Mouse (Mus musculus) C2C12 (cell line): ENCODE results near the gene Gm49661. TPM values are rescaled to one million over a fixed set of nuclear protein-coding genes. Genes with fewer than 3 reads are reported as not detected.
A peak's percentile ranks its signal among the peaks of the same experiment; 100 is the strongest.

Experiments used
- H3K27me3 ChIP-seq: one replicate; pipeline ENCODE4 v1.6.1; 2011; ENCODE audit not compliant: control insufficient read depth, insufficient read depth, insufficient read length
- H3K36me3 ChIP-seq: one replicate; pipeline ENCODE4 v1.6.1; 2011; ENCODE audit not compliant: control insufficient read depth, insufficient read depth
- H3K4me3 ChIP-seq: one replicate; pipeline ENCODE4 v1.5.1; 2011; ENCODE audit warnings: mild to moderate bottlenecking, control low read depth; ENCODE audit not compliant: poor library complexity, insufficient read depth, severe bottlenecking
- H3K79me2 ChIP-seq: one replicate; pipeline ENCODE4 v1.6.1; 2011; ENCODE audit not compliant: control insufficient read depth, insufficient read depth
- H3K79me3 ChIP-seq: one replicate; pipeline ENCODE4 v1.6.1; 2011; ENCODE audit warnings: low read depth, control low read depth
- H3ac ChIP-seq: one replicate; pipeline ENCODE3; 2011; ENCODE audit warnings: low read depth; ENCODE audit not compliant: control insufficient read depth, insufficient read length
- CEBPB ChIP-seq: IDR thresholded peaks from one replicate; pipeline ENCODE4 v1.6.1; 2011; ENCODE audit warnings: low read depth, mild to moderate bottlenecking, control low read depth, moderate library complexity
- CTCF ChIP-seq: IDR thresholded peaks from one replicate; pipeline ENCODE4 v1.5.1; 2011; ENCODE audit not compliant: control insufficient read depth, insufficient read depth, insufficient read length
- FOSL1 ChIP-seq: IDR thresholded peaks from one replicate; pipeline ENCODE4 v1.8.0; 2011; ENCODE audit warnings: mild to moderate bottlenecking, low read length; ENCODE audit not compliant: poor library complexity, insufficient read depth, severe bottlenecking
- MAX ChIP-seq: IDR thresholded peaks from one replicate; pipeline ENCODE4 v1.6.1; 2011; ENCODE audit warnings: mild to moderate bottlenecking, control low read depth
- MYOD1 ChIP-seq: IDR thresholded peaks from one replicate; pipeline ENCODE4 v1.6.1; 2011; ENCODE audit warnings: low read depth; ENCODE audit not compliant: control insufficient read depth, insufficient read length
- MYOG ChIP-seq: IDR thresholded peaks from one replicate; pipeline ENCODE4 v1.6.1; 2011; ENCODE audit not compliant: control insufficient read depth, insufficient read length; ENCODE audit errors: extremely low read depth
- USF1 ChIP-seq: IDR thresholded peaks from one replicate; pipeline ENCODE4 v1.6.1; 2011; ENCODE audit warnings: low read depth, mild to moderate bottlenecking, control low read depth, moderate library complexity
- polyA plus RNA-seq: library from polyadenylated mRNA; unstranded; fragments of >200 nt; fragmentation: generic; extraction: Trizol; gene quantifications from one replicate; pipeline ENCODE4 v1.2.1, GENCODE M21; 2012; ENCODE audit warnings: missing spikeins

Gene Gm49661
- polyA plus RNA-seq, 1 experiment, result not detected

DNA sequence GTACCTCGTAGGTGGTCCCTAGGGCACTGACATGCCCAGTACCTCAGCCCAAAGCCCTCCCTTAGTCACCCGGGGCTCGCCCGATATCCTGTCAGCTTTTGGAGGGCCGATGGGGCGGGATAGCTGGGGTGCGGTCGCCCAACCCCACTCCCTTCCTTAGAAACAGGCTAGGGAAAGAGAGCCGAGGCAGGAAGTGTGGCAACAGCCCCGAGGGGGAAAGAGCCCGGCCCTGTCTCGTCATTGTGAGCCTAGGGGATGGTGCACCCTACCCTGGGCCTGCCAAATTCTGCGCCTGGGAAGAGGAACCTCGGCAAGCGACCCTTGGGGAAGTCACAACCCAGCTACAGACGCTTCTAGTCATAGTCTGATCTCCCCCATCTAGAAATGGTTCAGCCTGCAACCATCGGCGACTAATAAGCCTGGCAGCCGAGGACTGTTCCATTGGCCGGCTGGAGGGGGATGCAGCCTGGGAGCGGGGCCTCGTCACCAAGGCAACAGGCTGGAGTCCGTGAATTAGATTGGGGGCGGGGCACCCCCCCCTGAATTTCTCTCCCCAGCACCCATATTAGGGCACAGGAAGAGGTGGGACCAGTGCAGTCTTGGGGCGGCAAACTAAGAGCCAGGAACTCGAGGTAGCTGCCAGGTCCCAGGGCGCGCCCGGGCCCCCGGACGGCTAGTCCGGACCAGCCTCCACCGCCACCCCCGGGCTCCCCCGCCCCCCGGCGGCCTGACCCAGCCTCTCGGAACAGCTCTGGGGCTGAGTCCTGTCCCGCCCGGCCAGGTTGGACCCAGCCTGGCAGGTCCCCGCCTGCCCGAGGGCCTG, 10.6 kb upstream of the Gm49661 start:
- TF ChIP-seq USF1 (no peak), MYOD1 (no peak), CEBPB (peak; percentile 67), MAX (peak; percentile 17), CTCF (no peak), FOSL1 (no peak)
- Histone ChIP-seq H3K36me3 (peaks cover 9% of the 10 kb centered on the region), H3K27me3 (no peaks in the 10 kb centered on the region), H3ac (peak overlapping the region; percentile 58), H3K79me3 (peaks cover 17% of the 10 kb centered on the region), H3K4me3 (peak overlapping the region; percentile 33), H3K79me2 (peaks cover 37% of the 10 kb centered on the region)

DNA sequence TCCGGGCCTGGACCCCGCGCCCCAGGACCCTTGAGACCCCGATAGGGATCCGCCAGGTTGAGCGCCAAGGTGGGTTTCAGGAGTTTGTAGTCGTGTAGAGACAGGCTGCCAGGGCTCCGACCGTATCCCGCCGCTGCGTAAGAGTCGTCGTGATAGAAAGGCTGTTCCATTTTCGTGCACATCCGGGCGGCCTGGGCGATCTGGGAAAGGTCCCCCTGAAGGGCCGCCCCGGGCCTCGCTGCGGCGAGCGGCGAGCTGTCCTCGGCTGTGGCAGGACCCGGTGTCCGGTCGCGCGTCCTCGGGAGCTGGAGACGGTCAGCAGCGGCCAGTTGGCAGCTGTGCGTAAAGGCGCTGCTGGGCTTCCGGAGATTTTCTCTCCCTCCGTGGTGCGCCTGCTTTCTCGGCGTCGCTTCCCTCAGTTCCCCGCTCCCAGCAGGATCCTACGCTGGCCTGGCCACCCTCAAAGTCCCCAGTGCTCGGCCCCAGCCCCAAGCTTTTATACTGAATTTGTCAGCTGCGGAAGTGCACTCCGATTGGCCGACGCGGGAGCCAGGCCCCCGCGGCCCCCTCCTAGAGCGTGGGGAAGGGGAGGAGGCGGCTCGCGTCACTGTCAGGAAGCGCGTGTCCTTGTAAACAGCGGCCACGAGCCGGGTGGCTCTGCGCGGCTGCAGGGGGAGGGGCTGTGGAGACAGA, 9.2 kb upstream of the Gm49661 start, which contains the start of gene Junb:
Gene Junb, minus strand, starts transcription at position 471 of the 693 bp plus-strand sequence.
- TF ChIP-seq MAX (peak; percentile 99), MYOG (no peak), MYOD1 (no peak), FOSL1 (no peak), CEBPB (no peak)
- peaks cover 17% of the 10 kb centered on the region for H3K79me3 ChIP-seq

DNA sequence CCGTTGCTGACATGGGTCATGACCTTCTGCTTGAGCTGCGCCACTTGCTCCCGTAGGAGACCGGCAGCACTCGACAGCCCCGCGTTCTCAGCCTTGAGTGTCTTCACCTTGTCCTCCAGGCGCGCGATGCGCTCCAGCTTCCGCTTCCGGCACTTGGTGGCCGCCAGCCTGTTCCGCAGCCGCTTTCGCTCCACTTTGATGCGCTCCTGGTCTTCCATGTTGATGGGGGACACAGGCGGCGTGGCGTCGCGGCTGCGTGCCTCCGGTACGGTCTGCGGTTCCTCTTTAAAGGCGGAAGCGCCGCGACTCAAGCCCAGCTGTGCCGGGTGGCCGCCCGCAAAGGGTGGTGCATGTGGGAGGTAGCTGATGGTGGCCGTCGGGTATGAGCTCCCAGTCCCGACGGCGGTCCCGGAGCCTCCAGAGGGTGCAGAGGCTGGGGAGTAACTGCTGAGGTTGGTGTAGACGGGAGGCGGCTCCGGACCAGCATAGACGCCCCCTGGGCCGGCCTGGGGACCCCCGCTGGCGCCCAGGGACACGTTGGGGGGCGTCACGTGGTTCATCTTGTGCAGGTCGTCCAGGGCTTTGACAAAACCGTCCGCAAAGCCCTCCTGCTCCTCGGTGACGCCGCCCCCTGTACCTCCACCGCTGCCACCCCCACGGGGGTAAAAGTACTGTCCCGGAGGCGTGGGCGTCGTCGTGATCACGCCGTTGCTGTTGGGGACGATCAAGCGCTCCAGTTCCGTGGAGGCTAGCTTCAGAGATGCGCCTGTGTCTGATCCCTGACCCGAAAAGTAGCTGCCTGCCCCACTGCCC, 8.4 kb upstream of the Gm49661 start:
- H3K4me3 ChIP-seq, result peak overlapping the region; percentile 84
- H3K27me3 ChIP-seq, result no peaks in the 10 kb centered on the region
- H3K79me3 ChIP-seq, result peaks cover 17% of the 10 kb centered on the region
- TF ChIP-seq CEBPB, result no peak
- peak; percentile 30 for TF ChIP-seq USF1
- TF ChIP-seq CTCF, result no peak
- H3K79me2 ChIP-seq, result peaks cover 37% of the 10 kb centered on the region
- H3ac ChIP-seq, result peak overlapping the region; percentile 80
- peaks cover 10% of the 10 kb centered on the region for H3K36me3 ChIP-seq

More for the DNA sequence above, 9.2 kb upstream of the Gm49661 start, which contains the start of gene Junb:
- Histone ChIP-seq H3K36me3 (peaks cover 9% of the 10 kb centered on the region), H3K4me3 (peak within 1 kb of the TSS; percentile 84), H3K27me3 (no peaks in the 10 kb centered on the region), H3ac (peak within 1 kb of the TSS; percentile 80), H3K79me2 (peaks cover 37% of the 10 kb centered on the region)

DNA sequence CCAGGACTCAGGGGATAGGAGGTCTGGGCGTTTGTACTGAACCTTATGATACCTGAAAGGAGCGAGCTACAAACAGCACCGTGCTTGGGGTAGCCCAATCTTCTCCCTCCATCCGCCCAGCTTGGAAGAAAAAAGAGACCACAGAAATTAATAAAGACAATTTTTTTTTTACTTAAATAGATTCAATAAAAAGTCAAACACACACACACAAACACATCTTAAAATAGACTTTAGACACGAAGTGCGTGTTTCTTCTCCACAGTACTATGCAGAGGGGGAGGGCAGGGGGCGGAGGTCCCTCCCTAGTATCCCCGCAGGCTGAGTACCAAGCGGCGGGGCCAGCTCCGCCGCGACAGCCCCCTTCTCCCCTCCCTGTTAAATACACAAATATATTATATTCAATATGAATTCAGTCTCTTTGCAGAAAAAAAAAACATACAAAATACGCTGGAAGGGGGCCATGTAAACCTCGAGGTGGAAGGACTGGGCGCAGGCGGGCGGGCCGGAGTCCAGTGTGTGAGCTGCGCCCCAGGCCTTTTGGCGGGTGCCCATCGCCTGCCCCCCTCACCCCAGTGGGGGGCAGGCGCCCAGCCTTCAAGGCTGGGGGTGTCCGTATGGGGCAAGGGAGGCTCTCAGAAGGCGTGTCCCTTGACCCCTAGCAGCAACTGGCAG, 7.7 kb upstream of the Gm49661 start:
- Histone ChIP-seq H3K36me3 (peaks cover 16% of the 10 kb centered on the region), H3K79me2 (peaks cover 37% of the 10 kb centered on the region), H3K4me3 (peak overlapping the region; percentile 84), H3K27me3 (no peaks in the 10 kb centered on the region), H3ac (peak overlapping the region; percentile 80), H3K79me3 (peaks cover 17% of the 10 kb centered on the region)
- no peak for TF ChIP-seq MAX
- TF ChIP-seq FOSL1, result no peak
- TF ChIP-seq MYOD1, result no peak
- TF ChIP-seq CEBPB, result no peak
- TF ChIP-seq USF1, result no peak

DNA sequence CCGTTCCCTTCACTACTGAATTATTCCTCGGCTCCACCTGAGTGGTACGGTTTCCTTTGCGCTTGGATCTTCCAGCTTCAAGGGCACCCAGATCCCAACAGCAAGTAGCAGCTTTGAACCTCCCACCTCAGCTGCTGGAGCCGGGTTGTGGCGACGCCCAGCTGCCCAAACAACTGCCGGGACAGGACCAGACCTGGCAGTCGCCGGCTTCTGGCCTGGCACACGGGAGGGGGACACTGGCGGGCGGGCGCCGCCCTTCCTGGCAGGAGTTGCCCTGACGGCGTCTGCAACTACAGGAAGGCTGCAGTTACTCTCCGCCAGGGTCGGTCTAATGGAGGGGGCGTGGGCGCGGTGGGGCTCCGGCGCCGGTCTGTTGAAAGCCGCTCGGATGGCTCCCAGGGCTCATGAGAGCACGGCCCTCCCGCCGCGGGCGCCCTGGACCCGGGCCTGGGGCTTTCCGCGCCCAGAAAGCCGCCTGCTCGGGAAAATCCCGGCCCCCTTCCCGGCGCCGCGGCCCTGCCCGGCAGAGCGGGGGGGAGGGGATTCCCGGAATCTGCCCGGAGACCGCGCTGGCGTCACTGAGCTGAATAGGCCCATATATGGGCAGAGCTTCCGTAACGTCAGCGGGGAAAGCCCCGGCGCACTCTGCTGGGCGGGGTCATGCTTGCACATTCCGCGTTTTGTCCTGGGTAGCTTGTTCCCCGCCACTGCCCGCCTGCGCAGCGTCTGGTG, 7.0 kb upstream of the Gm49661 start:
- Histone ChIP-seq H3K36me3 (peaks cover 23% of the 10 kb centered on the region), H3K27me3 (no peaks in the 10 kb centered on the region), H3K4me3 (peak overlapping the region; percentile 84), H3K79me3 (peaks cover 17% of the 10 kb centered on the region), H3ac (peak overlapping the region; percentile 77), H3K79me2 (peaks cover 41% of the 10 kb centered on the region)
- peak; percentile 9 for TF ChIP-seq CTCF
- no peak for TF ChIP-seq MAX
